Mouse (Mus musculus) G1E-ER4 (cell line): ENCODE results near the gene Smim13. TPM values are rescaled to one million over a fixed set of nuclear protein-coding genes. Genes with fewer than 3 reads are reported as not detected.

Experiments used
- GATA1 ChIP-seq: IDR thresholded peaks from one replicate; pipeline ENCODE4 v1.8.0; 2012; ENCODE audit warnings: low read length, inconsistent platforms
- polyA plus RNA-seq: library from polyadenylated mRNA; stranded (reverse); fragments of >175 nt; gene quantifications from 2 replicates; pipeline ENCODE4 v1.2.3, GENCODE M21; 2012

Smim13 gene
- 3.1 and 4.2 TPM in 2 replicates for polyA plus RNA-seq

DNA sequence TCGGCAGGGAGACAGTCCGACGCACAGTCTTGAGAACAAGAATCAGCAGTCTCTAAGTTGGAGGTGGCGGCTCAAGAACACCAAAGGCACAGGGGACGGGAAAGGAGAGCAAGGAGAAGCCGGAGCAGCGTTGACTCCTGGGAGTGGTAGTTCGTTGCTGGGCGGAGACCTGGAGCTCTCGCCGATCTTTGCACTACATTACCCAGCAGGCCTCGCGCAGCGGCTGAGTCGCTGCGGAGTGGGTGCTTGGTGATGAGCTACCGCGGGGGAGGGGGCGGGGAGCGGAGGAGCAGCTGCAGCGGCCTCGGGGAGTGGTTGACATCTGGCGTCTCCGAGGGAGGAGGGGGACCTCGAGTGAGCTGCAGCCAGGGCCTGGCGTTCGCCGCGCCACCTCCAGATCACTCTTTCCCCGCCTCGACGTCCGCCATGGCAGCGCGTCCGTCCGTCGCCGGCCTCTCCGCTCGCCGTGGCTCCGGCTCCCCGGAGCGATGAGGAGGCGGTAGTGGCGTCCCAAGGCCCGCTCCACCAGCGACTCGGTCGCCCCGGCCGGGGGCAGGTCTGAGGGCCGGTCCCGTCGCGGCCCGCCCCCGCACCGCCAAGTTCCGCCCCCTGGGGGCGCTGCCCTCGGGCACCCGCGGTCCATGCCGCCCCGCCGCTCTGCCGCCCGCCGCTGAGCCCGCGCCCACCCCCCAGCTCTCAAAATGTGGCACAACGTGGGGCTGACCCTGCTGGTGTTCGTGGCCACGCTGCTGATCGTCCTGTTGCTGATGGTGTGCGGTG is at the start of gene Smim13:
Gene Smim13, plus strand, starts transcription at position 307 of the 780 bp plus-strand sequence.
- TF ChIP-seq GATA1 = no peak

DNA sequence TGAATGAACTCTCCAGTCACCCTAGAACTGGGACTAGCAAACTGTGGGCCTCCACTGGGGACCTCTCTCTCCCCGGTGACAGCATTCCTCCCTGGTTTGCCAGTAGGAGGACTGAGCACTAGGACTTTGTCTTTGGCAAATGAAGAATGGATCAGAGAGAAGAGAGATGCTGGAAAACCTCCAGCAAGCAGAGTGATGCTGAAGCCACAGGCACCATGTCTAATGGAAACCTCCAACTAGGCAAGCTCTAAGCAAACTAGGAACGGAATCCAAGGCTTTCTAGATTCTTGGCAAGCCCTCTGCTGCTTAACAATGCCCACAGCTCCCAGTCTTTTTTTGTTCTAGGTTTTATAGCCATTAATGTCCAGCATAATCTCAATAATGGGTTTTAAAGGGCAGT is 48.8 kb upstream of the Smim13 start:
- TF ChIP-seq GATA1 = no peak

GRCm38 (mm10) chr13:41203289-41203688 is 46.4 kb upstream of the Smim13 start:
- no peak for TF ChIP-seq GATA1

DNA sequence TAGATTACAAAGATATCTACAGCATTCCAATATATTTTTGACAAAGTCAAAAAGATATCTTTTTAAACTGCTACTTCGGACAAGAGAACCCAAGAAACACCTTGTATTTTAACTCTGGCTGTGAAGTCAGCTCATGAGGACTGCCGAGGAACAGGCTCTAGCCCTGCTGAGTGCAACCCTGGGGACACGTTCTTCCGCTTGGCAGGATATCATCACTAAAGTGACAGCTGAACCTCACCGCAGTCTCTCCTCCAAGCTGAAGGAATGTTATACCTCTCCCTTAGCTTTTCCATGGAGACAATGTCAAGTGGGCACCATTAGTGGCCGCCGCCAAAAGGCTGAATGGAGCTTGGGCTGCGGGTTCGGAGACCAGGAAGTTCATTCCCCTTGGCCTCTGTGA is 46.0 kb upstream of the Smim13 start:
- TF ChIP-seq GATA1 = no peak

- TF ChIP-seq GATA1 = no peak
Measured at GRCm38 (mm10) chr13:41206241-41206640, 43.4 kb upstream of the Smim13 start.

- no peak for TF ChIP-seq GATA1
Measured at GRCm38 (mm10) chr13:41211276-41211675, 38.4 kb upstream of the Smim13 start.

DNA sequence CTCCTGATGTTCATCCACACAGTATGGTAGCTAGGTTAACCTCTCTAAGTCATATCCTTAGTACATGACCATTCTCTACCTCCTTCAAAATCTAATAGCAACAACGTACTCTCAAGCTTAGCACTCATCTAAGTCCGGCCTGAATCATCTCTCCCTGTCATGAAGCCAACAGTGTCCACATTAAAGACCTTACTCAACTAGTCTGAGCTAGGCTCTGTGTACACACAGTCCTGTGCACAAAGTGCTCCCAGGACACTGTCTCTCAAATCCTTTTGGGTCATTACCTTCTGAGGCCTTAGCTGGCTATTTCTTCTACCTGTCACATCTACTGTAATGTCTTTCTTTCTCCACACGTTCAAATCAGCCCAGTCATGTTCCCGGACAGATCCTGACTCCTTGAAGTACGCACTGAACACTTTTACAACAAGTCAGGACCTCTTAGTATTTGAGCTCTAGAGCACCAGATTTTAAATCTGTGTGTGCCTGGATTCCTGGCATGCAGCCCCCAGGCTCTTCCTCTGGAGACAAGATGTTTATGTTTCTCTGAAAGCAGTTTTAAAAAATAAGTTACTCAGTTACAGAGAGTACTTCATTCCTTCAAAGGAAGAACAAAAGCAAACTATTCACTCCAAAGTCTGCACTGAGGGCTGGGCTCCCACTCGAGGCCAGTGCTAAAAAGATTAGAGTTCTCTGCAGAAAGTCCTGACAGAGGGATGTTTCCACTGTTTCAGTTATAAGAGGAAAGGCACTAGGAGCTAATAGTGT is 36.9 kb upstream of the Smim13 start:
- no peak for TF ChIP-seq GATA1

- TF ChIP-seq GATA1 = no peak
Measured at GRCm38 (mm10) chr13:41215669-41216068, 34.0 kb upstream of the Smim13 start.

DNA sequence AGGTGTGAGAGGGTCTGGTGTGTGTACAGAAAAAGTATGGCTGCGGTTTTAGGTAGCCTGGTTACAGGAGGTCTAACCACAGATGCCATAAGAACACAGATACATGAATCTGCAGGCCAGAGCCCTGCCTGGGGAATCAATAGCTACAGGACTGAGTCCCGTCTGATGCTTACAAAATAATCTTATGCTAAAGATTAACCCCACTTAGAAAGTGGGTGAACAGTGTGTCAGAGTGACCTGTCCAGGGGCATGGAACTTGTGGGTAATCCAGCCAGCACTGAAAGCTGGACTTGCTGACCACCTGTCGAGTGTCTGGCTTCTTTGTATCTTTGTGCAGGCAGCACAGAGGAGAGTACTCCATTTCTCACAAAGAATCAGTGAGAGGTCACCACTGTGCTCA is 33.4 kb upstream of the Smim13 start:
- no peak for TF ChIP-seq GATA1

DNA sequence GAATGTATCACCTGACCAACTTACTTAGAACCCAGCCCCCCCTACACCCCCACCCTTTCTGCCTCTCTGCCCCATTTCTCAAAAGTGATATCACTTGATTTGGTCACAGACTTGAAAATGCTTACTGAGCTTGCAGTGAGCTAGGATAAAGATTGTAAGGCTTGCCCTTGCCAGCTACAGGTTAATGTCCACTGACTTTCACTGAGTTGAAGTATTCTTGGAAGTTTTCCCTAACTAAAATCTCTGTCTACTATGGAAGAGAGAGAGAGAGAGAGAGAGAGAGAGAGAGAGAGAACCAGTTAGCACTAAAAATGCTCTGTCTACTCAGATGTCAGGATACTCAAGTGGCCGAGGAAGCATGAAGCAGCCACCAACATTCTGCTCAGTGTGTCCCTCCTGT is 30.6 kb upstream of the Smim13 start:
- no peak for TF ChIP-seq GATA1

GRCm38 (mm10) chr13:41219687-41220303 is 29.8 kb upstream of the Smim13 start:
- no peak for TF ChIP-seq GATA1

GRCm38 (mm10) chr13:41220304-41220834 is 29.3 kb upstream of the Smim13 start, which contains the start of gene Elovl2:
Gene Elovl2 (minus strand): TSS chr13:41220405.
- TF ChIP-seq GATA1 = no peak

DNA sequence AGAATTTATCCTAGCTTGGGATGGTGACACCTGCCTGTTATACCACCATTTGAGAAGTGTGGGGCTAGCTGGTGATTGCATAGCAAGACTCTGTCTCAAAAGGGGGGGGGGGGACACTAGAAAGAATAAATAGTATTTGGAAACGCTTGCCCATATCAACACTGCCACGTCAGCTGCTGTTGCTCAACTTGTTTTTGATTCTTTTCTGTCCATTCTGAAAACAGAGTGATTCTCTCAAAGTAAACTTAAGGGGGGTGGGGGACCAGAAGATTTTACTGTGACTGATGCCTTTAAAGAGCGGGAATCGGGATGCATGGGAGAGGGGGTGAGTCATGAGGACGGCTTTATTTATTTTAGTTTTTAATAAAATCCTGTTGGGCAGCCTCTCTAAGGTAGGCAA is 23.1 kb upstream of the Smim13 start:
- no peak for TF ChIP-seq GATA1

- TF ChIP-seq GATA1 = no peak
Measured at GRCm38 (mm10) chr13:41228060-41228459, 21.6 kb upstream of the Smim13 start.

- no peak for TF ChIP-seq GATA1
Measured at GRCm38 (mm10) chr13:41230256-41230655, 19.4 kb upstream of the Smim13 start.

- TF ChIP-seq GATA1 = no peak
Measured at GRCm38 (mm10) chr13:41231389-41231983, 18.2 kb upstream of the Smim13 start.
